Mouse (Mus musculus) embryo, embryonic 9.5 days (tissue): ENCODE data around the gene 1700013G24Rik.
"Not testable (repeated sequence)": the region's sequence is repeated elsewhere in the genome, so short reads cannot be mapped to it uniquely, and the experiment has no call there.

ENCODE experiments used
- DNase-seq: peaks from one replicate; pipeline ENCODE4 v3.0.0-alpha.2; 2017; ENCODE audit errors: extremely low spot score

Gene 1700013G24Rik

GRCm38 (mm10) chr4:137453234-137453767 lies at the start of gene 1700013G24Rik:
TSS of gene 1700013G24Rik (plus strand) at chr4:137453284.
- DNase-seq = no peak

GRCm38 (mm10) chr4:137405571-137405970 lies 47.5 kb upstream of the 1700013G24Rik start:
- DNase-seq = no peak

GRCm38 (mm10) chr4:137409691-137410090 lies 43.4 kb upstream of the 1700013G24Rik start, which contains the start of gene Cela3a:
TSS of gene Cela3a (minus strand) at chr4:137409791.
- no peak for DNase-seq

GRCm38 (mm10) chr4:137412185-137412709 lies 40.8 kb upstream of the 1700013G24Rik start:
- DNase-seq = not testable (repeated sequence)

GRCm38 (mm10) chr4:137414936-137415335 lies 38.1 kb upstream of the 1700013G24Rik start:
- DNase-seq = no peak

- DNase-seq = no peak
Measured at GRCm38 (mm10) chr4:137417712-137418564, 35.1 kb upstream of the 1700013G24Rik start.

- DNase-seq = no peak
Measured at GRCm38 (mm10) chr4:137430502-137430901, 22.6 kb upstream of the 1700013G24Rik start, which contains the start of gene Cela3b. TSS of gene Cela3b (minus strand) at chr4:137430540.

- DNase-seq = not testable (repeated sequence)
Measured at GRCm38 (mm10) chr4:137432700-137433550, 20.2 kb upstream of the 1700013G24Rik start.

GRCm38 (mm10) chr4:137436979-137437669 lies 16.0 kb upstream of the 1700013G24Rik start:
- DNase-seq = no peak

- no peak for DNase-seq
Measured at GRCm38 (mm10) chr4:137438842-137439241, 14.2 kb upstream of the 1700013G24Rik start.

GRCm38 (mm10) chr4:137441332-137441731 lies 11.8 kb upstream of the 1700013G24Rik start:
- no peak for DNase-seq

- peak; percentile 66 for DNase-seq
Measured at GRCm38 (mm10) chr4:137443625-137444024, 9.5 kb upstream of the 1700013G24Rik start.

- DNase-seq = no peak
Measured at GRCm38 (mm10) chr4:137445881-137446280, 7.2 kb upstream of the 1700013G24Rik start.

GRCm38 (mm10) chr4:137447363-137448196 lies 5.5 kb upstream of the 1700013G24Rik start:
- DNase-seq = no peak

- no peak for DNase-seq
Measured at GRCm38 (mm10) chr4:137448197-137448596, 4.9 kb upstream of the 1700013G24Rik start.

- no peak for DNase-seq
Measured at GRCm38 (mm10) chr4:137448641-137449040, 4.4 kb upstream of the 1700013G24Rik start.

GRCm38 (mm10) chr4:137449132-137449531 lies 4.0 kb upstream of the 1700013G24Rik start:
- no peak for DNase-seq

GRCm38 (mm10) chr4:137449715-137450114 lies 3.4 kb upstream of the 1700013G24Rik start:
- no peak for DNase-seq

GRCm38 (mm10) chr4:137452190-137452589 lies 894 bp upstream of the 1700013G24Rik start:
- no peak for DNase-seq

- no peak for DNase-seq
Measured at GRCm38 (mm10) chr4:137454582-137454981, 1.5 kb downstream of the 1700013G24Rik start.
